Mouse (Mus musculus) erythroblast, embryonic 14.5 days (primary cell): Measurements from ENCODE around the gene Sh3rf1. TPM values are rescaled to one million over a fixed set of nuclear protein-coding genes. Genes with fewer than 3 reads are reported as not detected.

Experiments
- H3K27me3 ChIP-seq: 2 replicates; pipeline ENCODE4 v1.6.1; 2012; ENCODE audit warnings: inconsistent platforms; ENCODE audit not compliant: control insufficient read depth
- H3K36me3 ChIP-seq: 2 replicates; pipeline ENCODE4 v1.6.1; 2012; ENCODE audit warnings: mild to moderate bottlenecking, inconsistent platforms; ENCODE audit not compliant: control insufficient read depth
- H3K4me1 ChIP-seq: 2 replicates; pipeline ENCODE4 v1.6.1; 2012; ENCODE audit warnings: inconsistent platforms; ENCODE audit not compliant: control insufficient read depth
- H3K4me3 ChIP-seq: replicated peaks from 2 replicates; pipeline ENCODE3; 2012; ENCODE audit warnings: moderate library complexity, mild to moderate bottlenecking, inconsistent platforms
- H3K9me3 ChIP-seq: 2 replicates; pipeline ENCODE4 v1.6.1; 2012; ENCODE audit warnings: low read length, inconsistent platforms, mixed read lengths; ENCODE audit not compliant: control insufficient read depth
- GATA1 ChIP-seq: IDR thresholded peaks from 2 replicates; pipeline ENCODE4 v1.6.1; 2012; ENCODE audit warnings: low read length, inconsistent platforms, mixed read lengths
- TAL1 ChIP-seq: IDR thresholded peaks from 3 replicates; pipeline ENCODE4 v1.6.1; 2012; ENCODE audit warnings: low read length, inconsistent platforms, mixed read lengths
- polyA plus RNA-seq: library from polyadenylated mRNA; stranded (reverse); fragments of >175 nt; gene quantifications from 2 replicates; pipeline ENCODE4 v1.2.3, GENCODE M21; 2012

Gene Sh3rf1
- 0.01 and 0.02 TPM in 2 replicates for polyA plus RNA-seq

GRCm38 (mm10) chr8:61223729-61224379 lies at the start of gene Sh3rf1:
Gene Sh3rf1 (plus strand): TSS chr8:61223872.
- Histone ChIP-seq H3K27me3 (peaks cover 41% of the 10 kb centered on the region), H3K4me3 (peak within 1 kb of the TSS; percentile 69), H3K36me3 (no peaks in the 10 kb centered on the region), H3K4me1 (peaks cover 15% of the 10 kb centered on the region), H3K9me3 (no peaks in the 10 kb centered on the region)
- TF ChIP-seq TAL1: no peak
- TF ChIP-seq GATA1: no peak

- H3K9me3 ChIP-seq: no peaks in the 10 kb centered on the region
- H3K4me3 ChIP-seq: no peak overlapping the region
- no peaks in the 10 kb centered on the region for H3K36me3 ChIP-seq
- no peaks in the 10 kb centered on the region for H3K4me1 ChIP-seq
- no peak for TF ChIP-seq TAL1
- no peak for TF ChIP-seq GATA1
- no peaks in the 10 kb centered on the region for H3K27me3 ChIP-seq
These were observed 49.7 kb upstream of the Sh3rf1 start for GRCm38 (mm10) chr8:61173921-61174492.

- Histone ChIP-seq H3K9me3 (no peaks in the 10 kb centered on the region), H3K4me1 (no peaks in the 10 kb centered on the region), H3K27me3 (no peaks in the 10 kb centered on the region), H3K4me3 (no peak overlapping the region), H3K36me3 (no peaks in the 10 kb centered on the region)
- TF ChIP-seq GATA1 (no peak), TAL1 (no peak)
These were observed 47.8 kb upstream of the Sh3rf1 start for GRCm38 (mm10) chr8:61175876-61176275.

- no peaks in the 10 kb centered on the region for H3K27me3 ChIP-seq
- H3K4me1 ChIP-seq: no peaks in the 10 kb centered on the region
- no peaks in the 10 kb centered on the region for H3K36me3 ChIP-seq
- TF ChIP-seq TAL1 (no peak), GATA1 (no peak)
- H3K9me3 ChIP-seq: no peaks in the 10 kb centered on the region
- H3K4me3 ChIP-seq: no peak overlapping the region
These were observed 45.7 kb upstream of the Sh3rf1 start for GRCm38 (mm10) chr8:61177680-61178593.

- no peak for TF ChIP-seq TAL1
- TF ChIP-seq GATA1: no peak
- no peaks in the 10 kb centered on the region for H3K36me3 ChIP-seq
- H3K4me3 ChIP-seq: no peak overlapping the region
- H3K4me1 ChIP-seq: no peaks in the 10 kb centered on the region
- H3K27me3 ChIP-seq: no peaks in the 10 kb centered on the region
- no peaks in the 10 kb centered on the region for H3K9me3 ChIP-seq
These were observed 45.0 kb upstream of the Sh3rf1 start for GRCm38 (mm10) chr8:61178594-61179140.

- H3K4me1 ChIP-seq: no peaks in the 10 kb centered on the region
- no peaks in the 10 kb centered on the region for H3K36me3 ChIP-seq
- H3K4me3 ChIP-seq: no peak overlapping the region
- no peaks in the 10 kb centered on the region for H3K9me3 ChIP-seq
- no peaks in the 10 kb centered on the region for H3K27me3 ChIP-seq
- TF ChIP-seq TAL1 (no peak), GATA1 (no peak)
These were observed 42.1 kb upstream of the Sh3rf1 start for GRCm38 (mm10) chr8:61181592-61181991.

GRCm38 (mm10) chr8:61182020-61182419 lies 41.7 kb upstream of the Sh3rf1 start:
- no peak for TF ChIP-seq TAL1
- no peak for TF ChIP-seq GATA1
- no peaks in the 10 kb centered on the region for H3K27me3 ChIP-seq
- no peaks in the 10 kb centered on the region for H3K4me1 ChIP-seq
- no peaks in the 10 kb centered on the region for H3K9me3 ChIP-seq
- no peak overlapping the region for H3K4me3 ChIP-seq
- H3K36me3 ChIP-seq: no peaks in the 10 kb centered on the region

GRCm38 (mm10) chr8:61185274-61186198 lies 38.1 kb upstream of the Sh3rf1 start:
- Histone ChIP-seq H3K27me3 (no peaks in the 10 kb centered on the region), H3K36me3 (no peaks in the 10 kb centered on the region), H3K9me3 (no peaks in the 10 kb centered on the region), H3K4me1 (no peaks in the 10 kb centered on the region), H3K4me3 (no peak overlapping the region)
- TF ChIP-seq TAL1: no peak
- TF ChIP-seq GATA1: no peak
